In genomic region chr2:120096711-120097110, GRCm38 (mm10) we compare ENCODE assay signal across 21 mouse cellular contexts. TPM values are rescaled to one million over a fixed set of nuclear protein-coding genes. Genes with fewer than 3 reads are reported as not detected.
A peak's percentile ranks its signal among the peaks of the same experiment; 100 is the strongest.
DNase-seq lines count a peak whose midpoint lies in the region; ATAC-seq and TF ChIP-seq lines count a peak whose summit lies in the region.
"Had no signal": no experiment of that assay in that cellular context is flagged by ENCODE, and none has a peak within 500 bp of the region (broad histone marks: within the 10 kb centered on the region; RNA-seq: fewer than 3 reads in every experiment).

No protein-coding gene starts in this region.

- ATAC-seq in heart, embryonic 14.5 days (ENCODE audit: insufficient number of reproducible peaks, insufficient read depth, low FRiP score, low read depth): no peak
- no peak for ATAC-seq in heart, embryonic 15.5 days (replicated peaks; ENCODE audit: insufficient number of reproducible peaks, insufficient read depth, low FRiP score, low read depth)
- no peak for ATAC-seq in heart, postnatal 0 days (ENCODE audit: insufficient read depth, low read depth)
- ATAC-seq: forebrain, embryonic 14.5 days; intestine, embryonic 16.5 days had no signal

- DNase-seq in heart, embryonic 10.5 days (ENCODE audit: low spot score): no peak
- DNase-seq in heart, postnatal 25 days (ENCODE audit: low spot score): no peak
- DNase-seq in heart, postnatal 14 days: no peak
- DNase-seq in heart, postnatal 0 days (ENCODE audit: low spot score): no peak
- DNase-seq in gastrocnemius, postnatal 36 days: no peak
- DNase-seq: adrenal gland, adult 2 months; adrenal gland, postnatal 25 days; cerebellum, adult 11 months; cerebellum, adult 8-10 months; cerebellum, postnatal 14 days; embryo, embryonic 11 days; gastrocnemius, postnatal 14 days; kidney, adult 2 months had no signal

- peaks cover 62% of the 10 kb centered on the region for H3K4me1 ChIP-seq in heart, embryonic 10.5 days
- peaks cover 38 to 46% of the 10 kb centered on the region in 2 experiments for H3K4me1 ChIP-seq in heart, embryonic 14.5 days (ENCODE audit: control insufficient read depth in 2 of 2, insufficient read depth in 2 of 2, low read length in 2 of 2)
- H3K4me1 ChIP-seq in heart, embryonic 15.5 days (replicated peaks): peaks cover 50% of the 10 kb centered on the region
- H3K4me1 ChIP-seq in heart, postnatal 0 days (ENCODE audit: control insufficient read depth, insufficient read depth): peaks cover 33% of the 10 kb centered on the region
- H3K4me1 ChIP-seq: forebrain, embryonic 10.5 days; hindbrain, embryonic 15.5 days had no signal

- no peak for TF ChIP-seq CTCF in heart, postnatal 0 days (IDR thresholded peaks at IDR 0.05; ENCODE audit: low read depth)

- peak overlapping the region; percentile 6; the same call in 1 of the 2 replicates for H3K9ac ChIP-seq in heart, embryonic 14.5 days (ENCODE audit: low read length)
- H3K9ac ChIP-seq in heart, embryonic 15.5 days: 0 out of 2 replicates have a peak overlapping the region, but pooled peaks have one; percentile 7
- H3K9ac ChIP-seq in heart, postnatal 0 days (replicated peaks; ENCODE audit: low read depth, low read length): 0 out of 2 replicates have a peak overlapping the region, but pooled peaks have one; percentile 22
- H3K9ac ChIP-seq: embryonic facial prominence, embryonic 15.5 days; hindbrain, embryonic 15.5 days had no signal

- peak overlapping the region; percentile 89 for H3K27ac ChIP-seq in heart, embryonic 10.5 days
- peak overlapping the region; percentile 36 to 95 for H3K27ac ChIP-seq in heart, embryonic 14.5 days (replicated peaks in 1 of 2; ENCODE audit: control insufficient read depth in 1 of 2, insufficient read depth in 1 of 2, low read depth in 2 of 2, low read length in 2 of 2)
- H3K27ac ChIP-seq in heart, embryonic 15.5 days: peak overlapping the region; percentile 96
- H3K27ac ChIP-seq in heart, postnatal 0 days (ENCODE audit: low read depth): peak overlapping the region; percentile 94
- H3K27ac ChIP-seq: embryonic facial prominence, embryonic 15.5 days; forebrain, embryonic 10.5 days; hindbrain, embryonic 15.5 days had no signal

- intact Hi-C loops in heart, postnatal 25 days (cut with DNase I): no loop called here
- intact Hi-C loops in heart, postnatal 14 days (cut with DNase I): loop anchor here (5.0 to 10.0 kb wide), 2 partner anchors 36 to 1318 kb away; partner anchors contain the start of genes Catsper2 and Pdia3
- intact Hi-C loops in gastrocnemius, postnatal 36 days (cut with DNase I): no loop called here

- peaks cover 52% of the 10 kb centered on the region for H3K36me3 ChIP-seq in heart, embryonic 10.5 days
- H3K36me3 ChIP-seq in heart, embryonic 14.5 days (ENCODE audit: control insufficient read depth, insufficient read depth, low read length): peaks cover 51% of the 10 kb centered on the region
- peaks cover 18% of the 10 kb centered on the region; the same call in 1 of the 2 replicates for H3K36me3 ChIP-seq in heart, embryonic 15.5 days
- peaks cover 60% of the 10 kb centered on the region for H3K36me3 ChIP-seq in heart, postnatal 0 days (replicated peaks; ENCODE audit: control insufficient read depth, insufficient read depth, low read length)
- H3K36me3 ChIP-seq: hindbrain, embryonic 15.5 days had no signal

- H3K27me3 ChIP-seq in heart, embryonic 10.5 days (ENCODE audit: insufficient read depth, poor library complexity, severe bottlenecking): no peaks in the 10 kb centered on the region
- H3K27me3 ChIP-seq in heart, embryonic 14.5 days (ENCODE audit: control insufficient read depth, insufficient read depth, low read length): no peaks in the 10 kb centered on the region
- no peaks in the 10 kb centered on the region for H3K27me3 ChIP-seq in heart, embryonic 15.5 days
- H3K27me3 ChIP-seq in heart, postnatal 0 days (ENCODE audit: control insufficient read depth, insufficient read depth, low read length): no peaks in the 10 kb centered on the region
- H3K27me3 ChIP-seq: embryonic facial prominence, embryonic 15.5 days; hindbrain, embryonic 15.5 days had no signal

- WGBS in heart, embryonic 10.5 days: 81% methylated on average over 6 of the region's 6 CpGs
- whole genome bisulfite sequencing in heart, embryonic 14.5 days: 54% methylated on average over 6 of the region's 6 CpGs
- 62% methylated on average over 6 of the region's 6 CpGs for WGBS in heart, embryonic 15.5 days
- WGBS in heart, postnatal 0 days: 63% methylated on average over 6 of the region's 6 CpGs

- H3K4me3 ChIP-seq in heart, embryonic 10.5 days: no peak overlapping the region
- H3K4me3 ChIP-seq in heart, embryonic 14.5 days (ENCODE audit: control insufficient read depth in 1 of 2, insufficient read depth in 1 of 2, low read depth in 1 of 2, low read length in 2 of 2): no peak overlapping the region
- no peak overlapping the region for H3K4me3 ChIP-seq in heart, embryonic 15.5 days
- H3K4me3 ChIP-seq in heart, postnatal 0 days (ENCODE audit: low read depth, low read length): no peak overlapping the region
- H3K4me3 ChIP-seq: embryonic facial prominence, embryonic 15.5 days; erythroblast, embryonic 14.5 days; forebrain, embryonic 10.5 days; hindbrain, embryonic 15.5 days had no signal

- H3K9me3 ChIP-seq in heart, embryonic 10.5 days: no peaks in the 10 kb centered on the region
- H3K9me3 ChIP-seq in heart, embryonic 14.5 days (ENCODE audit: control insufficient read depth, low read length): no peaks in the 10 kb centered on the region
- no peaks in the 10 kb centered on the region for H3K9me3 ChIP-seq in heart, embryonic 15.5 days (replicated peaks)
- H3K9me3 ChIP-seq in heart, postnatal 0 days (replicated peaks; ENCODE audit: control insufficient read depth, low read length): no peaks in the 10 kb centered on the region
- H3K9me3 ChIP-seq: embryonic facial prominence, embryonic 15.5 days; forebrain, embryonic 10.5 days; hindbrain, embryonic 15.5 days had no signal

- TF ChIP-seq EP300 in heart, postnatal 0 days (IDR thresholded peaks at IDR 0.05; ENCODE audit: low read depth): no peak

- H3K4me2 ChIP-seq in heart, embryonic 14.5 days (ENCODE audit: low read length): no peak overlapping the region
- H3K4me2 ChIP-seq in heart, embryonic 15.5 days: no peak overlapping the region
- H3K4me2 ChIP-seq in heart, postnatal 0 days (ENCODE audit: low read depth, low read length): no peak overlapping the region
- H3K4me2 ChIP-seq: embryonic facial prominence, embryonic 15.5 days; hindbrain, embryonic 15.5 days had no signal

RNA-seq across cellular contexts. Expression of gene Ehd4, which starts 57.7 kb away (rescaled TPM):
- 115 and 173 TPM in 2 replicates for polyA plus RNA-seq in heart, embryonic 10.5 days (2016; fragmentation: Nextera tagmentation; extraction: Ambion mirVana)
- 100 to 1,000 TPM; 377 to 459 TPM for total RNA-seq in heart, postnatal 25 days (2021)
- 141 and 152 TPM in 2 replicates for polyA plus RNA-seq in heart, embryonic 14.5 days (2014; fragmentation: Nextera tagmentation; extraction: Ambion mirVana)
- 100 to 1,000 TPM; 439 to 440 TPM for total RNA-seq in heart, postnatal 14 days (2021)
- 164 and 188 TPM in 2 replicates for polyA plus RNA-seq in heart, embryonic 15.5 days (2015; fragmentation: Nextera tagmentation; extraction: Ambion mirVana)
- 231 and 250 TPM in 2 replicates for total RNA-seq in heart, postnatal 0 days (2014; rRNA removed; ENCODE audit: low replicate concordance)
- 438 and 547 TPM in 2 replicates for polyA plus RNA-seq in heart, postnatal 0 days (2015; fragmentation: Nextera tagmentation; extraction: Ambion mirVana)
- total RNA-seq in gastrocnemius, postnatal 36 days (2021): 10 to 100 TPM; 35.9 to 40.7 TPM
